Mouse (Mus musculus) cerebellum, adult 18-20 months (tissue): ENCODE results near the gene Uvrag.

Experiments
- DNase-seq, 2 experiments: peaks; one replicate each; pipeline ENCODE4 v3.0.0; 2021

The Uvrag gene

DNA sequence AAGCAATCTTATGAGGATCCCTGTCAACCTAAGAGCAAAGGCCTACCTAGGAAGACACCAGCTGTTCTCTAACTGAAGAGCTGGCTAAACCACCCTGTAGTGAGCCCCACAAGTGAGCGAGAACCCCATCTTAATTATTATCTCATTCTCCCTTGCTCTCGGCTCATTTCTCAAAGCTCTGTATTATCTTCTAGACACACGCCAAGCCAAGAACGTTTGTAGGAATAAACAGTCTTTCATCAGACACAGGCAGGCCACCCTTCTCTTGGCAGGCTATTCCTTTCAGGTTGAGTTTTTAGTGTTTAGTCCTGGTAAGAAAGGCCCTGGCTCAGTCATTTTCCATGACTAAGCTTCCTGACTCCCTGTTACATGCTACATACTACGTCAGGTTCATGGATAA, 218.0 kb downstream of the Uvrag start:
- DNase-seq, result no peak

DNA sequence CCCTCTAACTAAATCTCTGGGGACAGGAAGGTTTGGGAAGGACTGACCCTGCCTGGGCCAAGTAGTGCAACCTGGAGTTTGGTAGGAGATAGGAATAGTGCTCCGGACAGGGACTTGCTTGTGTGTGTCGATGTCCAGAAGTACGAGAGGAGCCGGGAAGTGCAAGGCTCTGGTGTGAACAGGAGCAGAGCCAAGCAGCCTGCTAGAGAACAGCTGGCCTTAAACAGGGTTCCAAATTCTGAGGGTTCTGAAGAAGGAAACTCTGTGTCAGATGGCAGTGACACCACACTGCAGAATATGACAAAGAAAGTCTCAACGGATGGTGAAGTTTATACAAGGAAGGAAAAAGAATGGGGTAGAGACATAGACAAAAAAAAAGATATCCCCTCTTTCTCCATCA, 223.5 kb downstream of the Uvrag start:
- DNase-seq, result no peak

DNA sequence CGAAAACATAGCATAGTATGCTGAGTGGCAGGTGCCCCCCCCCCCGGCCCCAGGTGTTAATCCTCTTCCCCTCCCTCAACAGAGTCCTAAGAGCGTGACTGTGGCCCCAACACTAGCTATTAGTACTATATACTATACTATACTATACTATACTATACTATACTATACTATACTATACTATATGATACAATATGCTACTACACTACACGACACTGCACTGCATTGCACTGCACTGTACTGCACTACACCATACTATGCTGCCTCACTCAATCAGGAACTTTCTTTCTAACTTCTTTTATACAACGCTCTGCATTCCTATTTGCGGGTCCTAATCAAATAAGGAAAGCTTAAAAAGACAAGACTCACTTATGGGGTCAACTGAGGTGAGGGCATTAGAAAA, 224.4 kb downstream of the Uvrag start:
- DNase-seq, result no peak

DNA sequence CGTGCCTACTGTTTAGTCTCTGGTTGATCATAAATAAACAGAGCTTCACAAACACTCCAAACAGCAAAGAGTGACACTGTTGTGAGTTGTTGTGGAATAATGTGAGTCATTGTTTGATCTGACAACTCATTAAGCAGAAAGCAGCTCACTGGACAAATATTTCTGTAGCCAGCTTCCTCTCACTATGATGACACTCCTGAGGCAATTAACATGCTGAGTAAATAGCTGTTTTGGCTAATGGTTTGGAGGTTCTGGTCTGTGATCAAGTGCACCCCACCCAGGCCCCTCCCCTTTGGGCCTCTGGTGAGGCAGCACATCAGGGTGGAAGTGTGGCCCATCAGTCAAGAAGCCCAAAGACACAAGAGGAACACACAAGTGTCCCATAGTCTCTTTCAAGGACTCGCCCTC, 228.0 kb downstream of the Uvrag start:
- no peak for DNase-seq

DNA sequence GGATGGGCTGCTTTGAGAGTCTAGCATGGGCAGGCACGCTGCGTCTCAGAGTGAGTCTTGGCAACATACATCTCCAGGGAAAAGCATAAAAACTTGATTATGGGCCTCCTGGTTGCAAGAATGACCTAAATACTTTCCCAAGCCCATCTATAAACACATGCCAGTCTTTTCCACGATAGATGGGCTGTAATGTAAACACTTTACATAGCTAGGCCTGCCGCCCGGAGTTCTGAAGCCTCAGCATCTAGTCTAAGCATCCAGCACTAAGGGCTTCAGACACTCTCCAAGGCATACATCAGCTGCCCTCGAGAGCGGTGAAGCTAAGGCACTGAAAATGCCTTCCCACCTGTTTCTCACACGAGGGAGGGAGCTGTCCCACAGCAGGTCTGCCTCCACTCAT, 229.7 kb downstream of the Uvrag start:
- no peak for DNase-seq

DNA sequence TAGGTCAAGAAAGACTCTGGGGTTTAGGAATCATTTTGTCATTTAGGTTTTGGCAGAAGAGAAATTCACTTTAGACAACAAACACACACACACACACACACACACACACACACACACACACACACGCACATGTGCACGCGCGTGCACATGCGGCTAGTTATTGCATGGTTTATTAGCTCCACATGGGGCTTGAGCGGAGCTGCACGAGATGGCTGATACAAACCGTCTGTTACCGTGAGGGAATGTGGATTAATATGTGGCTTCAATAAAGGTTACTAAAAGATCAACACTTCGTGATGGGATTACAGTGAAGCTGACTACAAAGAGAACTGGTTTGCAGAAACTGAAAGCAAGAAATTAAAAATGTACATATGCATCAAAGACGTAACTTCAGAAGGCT, 230.2 kb downstream of the Uvrag start:
- DNase-seq, result no peak

DNA sequence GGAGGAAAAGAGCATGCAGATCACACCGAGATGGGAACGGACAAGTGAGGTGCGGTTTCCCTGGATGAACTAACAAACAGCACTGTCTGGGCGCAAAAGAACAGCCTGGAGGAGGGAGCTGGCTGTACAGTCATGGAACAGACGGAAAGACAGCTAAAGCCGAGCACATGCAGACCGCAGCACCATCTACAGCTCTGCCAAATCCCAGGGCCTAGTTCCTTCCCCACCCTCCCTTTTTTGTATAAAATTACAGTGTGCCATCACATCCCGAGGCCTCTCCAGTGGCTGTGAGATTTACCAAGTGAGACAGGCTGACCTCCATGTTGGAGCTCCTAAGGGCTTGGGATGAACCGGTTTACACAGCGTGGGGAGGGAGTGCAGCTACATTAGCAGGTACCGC, 230.8 kb downstream of the Uvrag start:
- DNase-seq, result no peak

DNA sequence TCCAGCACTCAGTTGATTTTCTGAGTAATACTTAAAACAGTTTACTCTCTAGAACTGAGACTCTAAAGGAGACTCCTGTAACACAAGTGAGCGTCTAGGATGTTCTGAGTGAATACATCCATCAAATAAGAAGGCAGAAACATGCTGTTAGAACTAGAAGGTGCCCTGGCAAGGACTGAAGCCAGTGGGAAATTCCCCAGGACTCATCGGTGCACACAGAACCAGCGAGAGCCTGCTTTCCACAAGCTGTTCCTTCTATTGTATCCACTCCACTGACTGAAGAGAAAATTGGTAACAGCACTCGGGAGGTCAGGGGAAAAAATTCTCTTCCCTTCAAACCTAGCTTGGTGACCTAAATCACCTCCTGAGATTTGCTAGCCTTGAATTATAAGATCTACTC, 233.5 kb downstream of the Uvrag start:
- no peak for DNase-seq

DNA sequence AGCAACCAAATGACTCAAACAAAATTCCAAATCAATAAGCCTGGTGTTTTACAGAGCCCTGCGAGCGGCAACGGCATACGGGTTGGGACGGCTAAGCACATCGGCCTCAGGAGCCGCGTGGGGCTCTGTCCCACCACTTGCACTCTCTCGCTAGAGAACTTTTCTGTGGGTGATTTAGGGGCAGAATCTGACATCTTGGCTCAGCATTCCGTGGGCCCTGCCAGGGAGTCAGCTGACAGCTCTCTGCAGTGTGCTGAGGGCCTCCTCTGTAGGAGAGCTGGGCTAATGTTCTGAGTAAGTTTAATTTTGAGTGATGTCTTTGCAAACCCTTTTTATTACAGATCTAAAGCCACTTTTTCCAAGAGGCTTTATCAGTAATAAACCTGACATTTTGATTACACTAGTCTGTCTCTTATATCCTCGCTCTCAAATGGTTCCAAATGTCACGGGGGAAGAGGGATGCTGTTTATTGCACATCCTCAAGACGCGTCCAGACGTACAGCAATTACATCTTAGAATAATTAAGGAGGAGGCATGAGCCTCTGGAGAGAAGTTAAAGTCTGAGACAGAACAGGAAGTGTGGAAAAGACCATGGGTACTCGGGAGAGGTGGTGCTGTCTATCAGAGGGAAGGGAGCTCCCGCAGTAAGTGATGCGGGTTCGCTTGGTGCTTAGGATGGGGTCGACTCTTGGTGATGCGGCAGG, 236.1 kb downstream of the Uvrag start:
- DNase-seq, result peak; percentile 32

DNA sequence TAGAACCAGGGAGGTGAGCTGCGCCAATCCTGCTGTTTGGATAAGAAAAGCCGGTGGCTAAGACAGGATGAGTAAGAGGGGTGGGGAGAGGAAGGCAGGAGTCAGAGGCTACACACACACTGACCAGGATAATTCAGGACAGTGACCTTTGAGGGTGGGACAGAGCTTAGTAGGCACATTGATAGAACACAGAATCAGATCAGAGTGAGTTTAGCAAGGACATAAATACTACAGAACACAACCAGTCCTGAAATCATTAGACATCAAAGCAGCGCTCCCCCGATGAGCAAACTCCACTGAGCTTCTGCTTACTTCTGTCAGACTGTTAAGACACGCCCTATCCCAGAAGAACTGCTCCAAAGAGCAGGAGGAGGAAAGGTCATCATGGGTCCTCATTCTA, 237.1 kb downstream of the Uvrag start:
- no peak for DNase-seq

DNA sequence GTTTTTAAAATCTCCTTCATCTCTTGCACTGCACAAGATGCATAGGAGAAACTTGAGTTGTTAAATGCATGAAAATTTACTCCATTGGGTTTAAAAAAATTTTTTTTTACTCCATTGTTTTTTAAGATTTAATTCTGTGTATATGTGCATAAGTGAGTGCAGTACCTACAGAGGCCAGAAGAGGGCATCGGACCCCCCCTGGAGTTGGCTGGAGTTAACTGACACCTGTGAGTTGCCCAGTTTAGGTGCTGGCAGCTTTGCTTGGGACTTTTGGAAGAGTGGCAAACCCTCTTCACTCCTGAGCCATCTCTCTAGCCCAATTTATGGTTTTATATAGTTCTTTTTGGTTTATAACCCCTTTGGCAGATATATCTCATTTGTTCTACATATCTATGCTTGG, 239.8 kb downstream of the Uvrag start:
- DNase-seq, result no peak

DNA sequence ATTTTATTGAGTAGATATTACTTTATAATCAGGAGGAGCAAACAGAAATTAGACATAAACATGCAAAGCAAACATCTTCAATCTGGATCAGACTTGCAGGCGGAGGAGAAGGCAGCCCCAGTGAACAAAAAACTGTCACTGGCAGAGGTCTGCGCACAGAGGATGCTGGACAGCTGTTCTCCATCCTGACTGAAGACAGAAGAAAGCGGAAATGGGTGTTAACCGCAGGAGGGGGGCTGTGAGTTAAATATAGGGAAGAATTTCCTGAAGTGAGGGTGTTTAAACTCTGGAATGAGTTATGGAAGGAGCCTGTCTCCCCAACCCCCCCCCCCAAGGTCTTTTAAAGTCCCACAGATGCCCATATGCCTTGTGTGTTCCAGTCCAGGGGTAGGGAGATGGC, 241.1 kb downstream of the Uvrag start:
- DNase-seq, result no peak

DNA sequence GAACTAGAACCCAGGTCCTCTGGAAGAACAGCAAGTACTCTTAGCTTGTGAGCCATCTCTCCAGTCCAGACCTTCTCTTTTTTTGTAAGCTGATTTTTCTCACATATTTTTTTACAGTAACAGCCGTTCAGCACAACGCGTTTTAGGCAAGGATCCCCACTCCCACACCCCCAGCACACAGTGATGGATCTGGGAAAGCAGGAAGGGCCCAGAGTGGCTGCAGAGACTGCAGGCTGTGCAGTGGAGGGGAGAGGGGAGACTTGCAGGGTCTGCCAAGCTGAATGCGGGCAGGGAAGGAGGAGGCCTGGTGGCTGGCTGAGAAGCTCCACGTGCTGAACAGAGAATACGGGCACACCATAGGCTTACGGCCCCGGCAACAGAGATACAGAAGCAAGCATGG, 243.6 kb downstream of the Uvrag start:
- no peak for DNase-seq

DNA sequence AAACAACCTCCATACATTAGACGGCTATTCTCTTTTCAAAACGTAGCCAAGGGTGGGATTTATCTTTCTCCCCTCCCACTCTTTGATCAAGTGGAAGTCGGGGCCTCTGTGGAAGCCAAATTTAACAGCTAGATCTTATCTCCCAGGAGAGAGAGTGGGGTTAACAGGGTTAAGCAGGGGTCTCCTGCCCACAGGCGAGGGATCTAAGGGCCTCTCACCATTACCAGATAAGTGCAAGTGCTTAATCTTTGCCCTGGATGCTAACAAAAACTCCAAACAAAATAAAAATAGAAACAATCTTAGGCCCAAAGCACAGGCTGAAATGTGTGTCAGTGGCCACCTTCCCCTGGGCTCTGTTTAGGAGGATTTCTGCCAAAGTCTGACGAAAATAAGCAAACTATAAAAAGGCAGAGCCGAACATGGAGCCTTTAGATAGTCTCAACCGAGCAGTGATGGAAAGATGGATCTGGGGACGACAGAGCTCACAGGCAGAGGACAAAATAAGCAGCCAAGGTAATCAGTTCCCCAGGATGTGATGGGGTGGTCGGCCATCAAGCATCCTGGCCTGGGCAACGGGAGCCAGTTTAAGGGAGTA, 245.3 kb downstream of the Uvrag start:
- no peak for DNase-seq

DNA sequence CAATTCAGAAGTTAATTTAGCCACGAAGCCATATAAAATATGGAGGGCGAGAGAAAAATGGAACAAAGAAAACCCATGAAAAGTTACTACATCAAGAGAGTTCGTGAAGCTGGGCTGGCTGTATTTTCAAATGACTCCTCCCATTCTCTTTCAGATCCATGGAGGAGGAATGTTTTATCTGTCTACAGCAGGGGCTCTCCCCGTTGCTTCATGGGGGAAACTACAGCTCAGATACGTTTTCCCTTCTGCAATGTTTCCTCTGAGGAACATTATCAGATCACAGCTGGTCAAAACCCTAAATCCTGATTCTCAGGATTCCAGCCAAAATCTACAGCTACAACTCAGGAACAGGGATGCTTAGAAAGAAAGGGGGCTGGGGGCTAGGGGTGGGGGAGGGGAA, 246.2 kb downstream of the Uvrag start:
- no peak for DNase-seq

DNA sequence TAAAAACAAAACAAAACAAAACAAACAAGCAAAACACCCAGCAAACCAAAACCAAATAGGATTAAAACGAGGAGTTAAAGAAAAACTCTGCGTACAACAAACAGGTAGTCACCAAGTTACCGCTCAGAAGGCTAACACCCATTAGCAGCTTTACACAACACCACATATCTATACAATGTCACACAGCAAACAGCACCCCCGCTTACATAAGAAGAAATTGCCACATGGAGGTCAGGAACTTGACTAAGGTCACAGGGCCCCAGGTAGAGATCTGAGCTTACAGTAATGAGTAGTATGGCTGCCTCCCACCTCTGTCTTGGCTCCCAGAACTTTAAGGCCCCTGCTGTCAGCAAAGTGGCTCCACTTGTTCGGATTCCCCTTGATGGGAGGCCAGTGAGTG, 246.6 kb downstream of the Uvrag start:
- no peak for DNase-seq

DNA sequence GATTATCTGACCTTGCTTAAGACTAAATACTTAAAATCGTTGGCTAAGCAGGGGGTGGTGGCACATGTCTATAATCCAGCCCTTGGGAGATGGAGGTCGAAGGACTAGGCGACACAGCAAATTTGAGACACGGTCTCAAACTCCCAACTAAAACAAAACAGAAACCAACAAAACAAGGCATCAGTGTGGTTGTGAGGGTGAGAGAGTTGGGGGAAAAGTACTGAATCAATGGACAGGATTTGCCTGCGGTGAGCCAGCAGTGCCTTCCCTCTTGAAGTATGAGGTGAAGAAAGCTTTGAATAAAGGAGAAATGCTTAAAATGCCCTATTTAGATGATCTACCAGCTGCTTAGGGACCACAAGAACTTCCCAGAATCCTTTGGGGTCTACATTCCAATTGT, 247.8 kb downstream of the Uvrag start:
- DNase-seq, result no peak

DNA sequence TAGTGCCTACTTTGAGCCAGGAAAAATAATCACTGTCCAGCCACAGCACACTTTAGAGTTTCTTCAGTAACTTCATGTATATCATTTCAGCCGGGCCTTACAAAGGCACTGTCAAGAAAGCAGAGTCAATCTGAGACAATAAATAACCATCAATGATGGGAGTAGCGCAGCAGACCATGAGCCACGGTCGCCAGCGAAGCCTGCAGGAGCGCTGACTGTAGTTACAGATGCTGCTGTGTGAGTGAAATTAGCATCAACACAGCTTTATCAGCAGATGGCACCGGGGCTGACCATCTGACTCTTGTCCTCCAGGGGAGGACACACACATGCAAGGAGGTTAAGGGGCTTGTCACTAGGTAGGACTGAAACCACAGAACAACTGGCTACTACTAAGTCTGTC, 251.7 kb downstream of the Uvrag start:
- DNase-seq, result no peak

DNA sequence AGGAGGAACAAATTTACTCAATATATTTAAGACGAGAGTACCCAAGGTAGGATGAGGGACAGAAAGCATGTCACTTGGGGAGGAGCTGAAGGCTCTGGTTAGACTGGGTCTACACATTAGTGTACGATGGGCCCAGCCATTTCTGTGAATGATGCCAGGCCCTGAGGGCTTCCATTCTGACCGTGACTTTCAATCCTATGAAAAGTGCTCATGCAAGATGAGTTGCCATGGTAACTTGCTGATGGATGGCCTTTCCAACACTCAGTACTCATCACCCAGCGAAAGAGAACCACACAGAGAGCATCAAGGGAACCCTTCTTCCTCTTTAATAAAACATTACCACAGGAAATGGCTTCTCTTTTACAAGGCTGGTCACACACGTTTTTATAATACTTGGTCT, 252.1 kb downstream of the Uvrag start:
- DNase-seq, result no peak

DNA sequence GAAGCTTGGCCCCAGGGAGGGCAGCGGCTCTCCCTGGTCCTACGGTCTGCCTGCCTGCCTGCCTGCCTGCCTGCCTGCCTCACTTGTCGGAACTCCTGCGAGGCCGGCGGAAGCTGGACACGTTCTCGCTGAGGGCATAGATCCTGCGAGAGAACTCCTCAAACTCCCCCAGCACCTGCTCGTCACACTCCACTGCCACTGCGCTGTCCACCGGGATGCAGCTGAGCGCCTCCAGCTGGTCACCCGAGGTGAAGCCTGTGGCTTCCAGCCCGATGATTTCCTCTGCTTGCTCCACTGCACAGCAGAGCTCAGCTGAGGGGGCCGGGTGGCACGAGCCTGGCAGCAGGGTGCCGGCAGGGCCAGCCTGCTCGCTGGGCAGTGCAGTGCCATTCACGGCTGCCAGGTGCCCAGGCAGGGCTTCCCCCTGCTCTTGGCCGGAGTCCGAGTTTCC, 253.1 kb downstream of the Uvrag start:
- peak; percentile 74 to 77 for DNase-seq

DNA sequence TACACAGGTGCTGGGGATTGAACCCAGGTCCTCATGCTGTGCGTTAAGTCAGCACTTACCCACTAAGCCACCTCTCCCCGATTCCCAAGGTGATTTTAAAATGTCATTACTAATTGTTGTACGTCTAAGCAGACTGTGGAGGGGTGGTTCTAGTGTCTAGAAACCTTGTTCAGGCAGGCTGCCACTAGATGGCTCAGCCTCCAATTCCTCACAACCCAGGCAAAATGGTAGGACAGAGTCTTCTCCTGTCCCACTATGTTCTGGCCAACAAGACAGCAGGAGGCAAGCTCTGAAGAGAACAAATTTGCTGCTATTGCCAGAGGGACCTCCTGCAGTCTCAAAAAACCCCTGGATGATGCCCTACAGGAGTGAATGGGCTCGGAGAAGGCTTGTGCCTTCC, 259.1 kb downstream of the Uvrag start:
- DNase-seq, result peak; percentile 23 to 35

DNA sequence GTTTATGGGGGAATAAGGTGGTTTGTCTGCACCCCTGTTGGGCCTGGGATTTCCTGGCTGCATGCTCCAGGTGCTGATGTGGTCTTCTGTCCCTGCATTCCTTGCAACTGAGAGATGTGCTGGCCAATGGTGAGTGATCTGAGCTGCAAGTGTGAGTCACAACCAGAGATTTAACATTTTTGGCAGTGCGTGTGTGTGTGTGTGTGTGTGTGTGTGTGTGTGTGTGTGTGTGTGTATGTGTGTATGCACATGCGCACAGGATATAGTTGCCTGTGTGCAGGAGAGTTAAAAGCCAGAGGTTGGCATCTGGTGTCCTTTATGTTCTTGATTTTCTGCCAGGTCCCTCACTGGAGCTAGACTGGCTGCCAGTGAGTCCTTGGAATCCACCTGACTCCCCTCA, 261.8 kb downstream of the Uvrag start:
- no peak for DNase-seq

DNA sequence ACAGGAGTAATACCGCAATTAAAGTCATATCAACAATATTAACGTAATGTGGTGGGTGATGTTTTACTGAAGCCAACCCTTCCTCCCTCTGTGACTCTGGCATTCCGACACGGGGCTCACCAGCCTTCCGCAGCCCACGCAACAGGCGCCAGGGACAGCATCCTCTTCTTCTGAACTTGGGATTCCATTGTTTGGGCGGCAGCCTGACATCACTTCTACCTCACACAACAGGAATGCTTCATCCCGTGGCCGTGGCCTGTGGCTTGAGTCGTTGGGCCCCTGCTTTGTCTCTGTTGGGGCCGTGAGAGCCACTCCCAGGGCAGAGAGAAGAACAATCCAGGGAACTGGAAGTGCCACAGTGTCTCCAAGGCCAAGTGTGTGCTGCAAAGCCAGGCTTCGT, 264.8 kb downstream of the Uvrag start:
- DNase-seq, result no peak

DNA sequence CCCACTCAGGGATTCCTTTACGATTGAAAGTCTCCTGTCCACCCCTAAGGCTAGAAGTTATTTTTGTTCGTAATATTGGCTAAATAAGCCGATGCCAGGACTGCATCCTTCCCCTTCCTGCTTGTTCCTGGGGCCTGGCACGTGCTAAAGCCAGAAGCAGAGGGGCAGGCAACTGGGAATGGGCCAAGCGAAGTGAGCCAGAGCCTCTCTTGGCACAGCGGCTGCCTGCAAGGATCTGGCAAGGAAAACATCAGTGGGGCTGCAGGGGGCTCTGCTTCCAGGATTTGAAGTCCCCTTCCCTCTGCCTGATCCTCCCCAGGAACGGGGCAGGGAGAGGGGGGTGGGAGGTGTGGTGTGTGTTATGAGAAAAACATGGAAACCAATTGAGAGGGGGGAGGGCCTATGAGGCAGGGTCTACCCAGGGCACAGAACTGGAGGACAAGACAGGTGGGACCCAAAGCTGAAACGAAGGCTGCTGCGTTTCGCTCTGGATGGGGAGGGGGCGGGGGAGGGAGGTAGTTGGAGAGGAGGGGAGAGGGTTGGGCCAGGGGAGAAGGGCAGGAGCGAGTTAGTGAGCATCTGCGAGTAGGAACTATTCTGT, 265.5 kb downstream of the Uvrag start:
- DNase-seq, result no peak
